Mouse (Mus musculus): ENCODE results near the gene Cd109. TPM values are rescaled to one million over a fixed set of nuclear protein-coding genes. Genes with fewer than 3 reads are reported as not detected.

Gene Cd109
- polyA plus RNA-seq (2015; fragmentation: Nextera tagmentation; extraction: Ambion mirVana) = 5.1 and 5.9 TPM in 2 replicates

DNA sequence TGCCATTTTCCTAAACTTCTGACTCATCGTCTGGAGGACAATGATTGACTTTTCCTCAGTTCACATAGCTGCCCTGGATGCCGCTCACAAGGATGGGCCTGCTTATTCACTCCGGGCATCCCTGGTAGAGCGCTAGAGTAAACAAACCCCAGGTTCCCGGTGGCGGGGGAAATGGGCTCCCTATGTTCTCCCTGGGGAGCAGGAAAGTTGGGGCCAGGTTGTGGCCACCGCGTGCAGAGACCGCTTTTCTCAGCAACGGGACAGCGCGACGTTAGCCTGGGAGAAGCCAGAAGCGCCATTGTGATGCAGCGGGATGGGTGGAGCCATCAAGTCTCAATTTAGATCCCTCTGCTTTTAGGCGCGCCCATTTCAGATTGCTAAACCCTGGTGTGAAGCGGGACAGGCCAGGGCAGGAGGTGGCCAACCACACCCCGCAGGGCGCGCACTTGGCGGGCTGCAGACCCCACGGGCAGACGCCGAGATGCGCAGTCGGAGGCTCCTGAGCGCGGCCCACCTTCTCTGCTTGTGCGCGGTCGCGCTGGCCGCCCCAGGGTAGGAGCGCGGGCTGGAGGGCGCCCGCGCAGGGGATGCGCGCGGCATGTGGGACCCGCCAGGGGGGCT is at the start of gene Cd109:
Gene Cd109 (plus strand): TSS at position 146 of the 621 bp plus-strand sequence.
- H3K4me2 ChIP-seq (replicated peaks) = peak within 1 kb of the TSS; percentile 95
- H3K27me3 ChIP-seq (replicated peaks) = peaks cover 22% of the 10 kb centered on the region
- H3K4me3 ChIP-seq (replicated peaks) = peak within 1 kb of the TSS; percentile 59
- H3K36me3 ChIP-seq = no peaks in the 10 kb centered on the region
- H3K9me3 ChIP-seq = no peaks in the 10 kb centered on the region
- H3K27ac ChIP-seq = no peak within 1 kb of the TSS
- peak; percentile 82 for ATAC-seq
- H3K4me1 ChIP-seq (replicated peaks) = 0 out of 2 replicates have a peak, but pooled peaks cover 4% of the 10 kb centered on the region
- peak within 1 kb of the TSS; percentile 58 for H3K9ac ChIP-seq
- under 1% methylated on average over 43 of the region's 43 CpGs for WGBS

DNA sequence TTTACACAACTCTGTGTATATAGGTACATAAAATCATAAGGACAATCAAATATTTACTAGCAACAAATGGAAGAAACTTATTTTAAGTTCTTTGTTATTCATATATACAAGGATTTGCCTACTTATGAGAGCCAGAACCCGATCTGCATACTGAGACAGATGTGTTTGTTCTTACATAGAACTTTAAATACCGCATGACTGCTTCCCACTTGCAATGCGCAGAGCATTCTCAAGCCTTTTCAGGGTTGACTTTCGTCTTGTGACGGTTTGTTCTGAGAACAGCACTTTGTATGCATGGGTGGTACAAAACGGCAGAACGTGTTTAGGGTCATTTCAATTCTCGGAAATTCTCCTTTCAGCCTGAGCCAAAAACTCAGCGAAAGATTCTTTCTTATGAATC is 45.4 kb upstream of the Cd109 start:
- 95% methylated on average over 9 of the region's 9 CpGs for WGBS
- Histone ChIP-seq H3K27me3 (replicated peaks) (no peaks in the 10 kb centered on the region), H3K36me3 (peaks cover 8% of the 10 kb centered on the region; the same call in 1 of the 2 replicates), H3K27ac (no peak overlapping the region), H3K4me2 (replicated peaks) (no peak overlapping the region), H3K4me3 (replicated peaks) (no peak overlapping the region), H3K9ac (no peak overlapping the region), H3K4me1 (replicated peaks) (no peaks in the 10 kb centered on the region), H3K9me3 (no peaks in the 10 kb centered on the region)
- ATAC-seq = no peak

DNA sequence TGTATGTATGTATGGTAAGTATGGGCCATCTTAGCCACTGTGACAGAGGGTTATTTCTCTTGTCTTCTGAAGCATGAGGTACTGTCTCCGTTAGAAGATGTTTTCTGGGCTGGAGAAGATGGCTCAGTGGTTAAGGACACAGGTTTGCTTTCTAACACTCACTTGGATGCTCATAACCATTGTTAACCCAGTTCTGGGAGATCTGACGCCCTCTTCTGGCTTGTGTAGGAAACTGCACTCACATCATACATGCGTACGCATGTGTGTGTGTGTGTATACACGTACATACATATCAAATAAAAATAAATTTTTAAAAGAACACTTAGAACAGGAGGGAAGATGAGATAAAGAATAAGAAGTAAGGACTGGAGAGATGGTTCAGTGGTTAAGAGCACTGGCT is 38.9 kb upstream of the Cd109 start:
- peaks cover 7% of the 10 kb centered on the region; the same call in 1 of the 2 replicates for H3K36me3 ChIP-seq

DNA sequence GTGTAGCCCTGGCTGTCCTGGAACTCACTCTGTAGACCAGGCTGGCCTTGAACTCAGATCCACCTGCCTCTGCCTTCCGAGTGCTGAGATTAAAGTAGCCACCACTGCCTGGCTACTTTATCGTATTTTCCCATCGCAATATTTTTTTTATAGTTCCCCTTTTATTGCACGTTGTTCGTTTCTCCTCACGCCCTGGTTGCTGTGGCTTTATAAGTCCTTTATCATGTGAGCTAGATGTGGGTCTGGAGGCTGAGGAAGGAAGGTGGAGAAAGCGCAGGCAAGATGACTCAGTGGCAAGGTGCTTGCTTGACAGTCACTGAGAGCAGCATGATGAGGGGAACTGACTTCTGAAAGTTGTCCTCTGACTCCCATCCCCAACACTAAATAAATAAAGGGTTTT is 36.5 kb upstream of the Cd109 start:
- Histone ChIP-seq H3K27ac (no peak overlapping the region), H3K4me2 (replicated peaks) (no peak overlapping the region), H3K9ac (no peak overlapping the region), H3K36me3 (peaks cover 7% of the 10 kb centered on the region; the same call in 1 of the 2 replicates), H3K4me1 (replicated peaks) (no peaks in the 10 kb centered on the region), H3K27me3 (replicated peaks) (no peaks in the 10 kb centered on the region), H3K4me3 (replicated peaks) (no peak overlapping the region), H3K9me3 (no peaks in the 10 kb centered on the region)
- ATAC-seq = peak; percentile 69
- WGBS = 70% methylated on average over 7 of the region's 7 CpGs

More for the DNA sequence above, 38.9 kb upstream of the Cd109 start:
- 86% methylated on average over 5 of the region's 5 CpGs for WGBS
- no peak overlapping the region for H3K27ac ChIP-seq
- H3K4me2 ChIP-seq (replicated peaks) = no peak overlapping the region
- no peaks in the 10 kb centered on the region for H3K9me3 ChIP-seq
- no peak for ATAC-seq
- H3K27me3 ChIP-seq (replicated peaks) = no peaks in the 10 kb centered on the region
- H3K4me3 ChIP-seq (replicated peaks) = no peak overlapping the region
- H3K4me1 ChIP-seq (replicated peaks) = no peaks in the 10 kb centered on the region
- no peak overlapping the region for H3K9ac ChIP-seq

DNA sequence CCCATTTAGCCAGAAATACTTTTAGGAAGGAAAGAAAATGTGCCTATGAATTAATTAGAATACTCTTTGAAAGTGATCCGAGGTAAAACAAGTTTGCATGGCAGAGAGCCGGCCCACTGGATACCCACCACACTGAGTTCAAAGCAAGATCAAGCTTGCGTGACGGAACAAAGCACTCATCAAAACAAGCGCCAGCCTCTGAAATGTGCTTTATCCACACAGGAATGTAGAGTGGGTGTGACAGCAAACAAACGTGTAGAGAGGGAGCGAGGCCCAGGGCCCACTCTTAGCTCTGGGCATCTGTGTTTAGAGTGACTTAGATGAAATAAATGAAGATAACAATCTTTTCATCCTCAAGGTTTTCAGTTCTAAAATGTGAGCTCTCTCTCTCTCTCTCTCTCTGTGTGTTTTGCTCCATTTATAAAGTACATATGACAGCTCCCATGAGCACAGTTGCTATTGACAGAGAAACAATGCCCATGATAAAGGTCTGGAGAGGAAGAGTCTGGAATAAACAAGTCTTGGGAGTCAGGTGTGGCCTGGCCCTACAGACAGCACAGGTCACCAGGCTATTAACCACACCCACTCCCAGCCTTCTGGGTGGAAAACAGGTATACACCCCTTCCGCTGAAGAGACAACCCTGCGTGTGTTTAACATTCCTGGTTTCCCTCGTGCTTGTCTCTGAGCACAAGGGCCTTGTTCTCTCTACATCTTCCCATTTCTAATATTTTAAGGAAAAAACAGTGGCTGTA is 35.5 kb upstream of the Cd109 start:
- Histone ChIP-seq H3K4me2 (replicated peaks) (no peak overlapping the region), H3K27me3 (replicated peaks) (no peaks in the 10 kb centered on the region), H3K27ac (no peak overlapping the region), H3K4me1 (replicated peaks) (no peaks in the 10 kb centered on the region), H3K9me3 (no peaks in the 10 kb centered on the region), H3K36me3 (peaks cover 7% of the 10 kb centered on the region; the same call in 1 of the 2 replicates), H3K9ac (no peak overlapping the region), H3K4me3 (replicated peaks) (no peak overlapping the region)
- peak; percentile 55 for ATAC-seq
- 54% methylated on average over 10 of the region's 10 CpGs for WGBS

GRCm38 (mm10) chr9:78587218-78587883 is 28.0 kb upstream of the Cd109 start:
- no peaks in the 10 kb centered on the region for H3K9me3 ChIP-seq
- H3K4me3 ChIP-seq (replicated peaks) = peak overlapping the region; percentile 72
- peak; percentile 46 for ATAC-seq
- H3K27me3 ChIP-seq (replicated peaks) = no peaks in the 10 kb centered on the region
- H3K27ac ChIP-seq = peak overlapping the region; percentile 68; the same call in 1 of the 2 replicates
- H3K9ac ChIP-seq = peak overlapping the region; percentile 67
- peaks cover 10% of the 10 kb centered on the region; the same call in 1 of the 2 replicates for H3K4me1 ChIP-seq (replicated peaks)
- H3K4me2 ChIP-seq (replicated peaks) = peak overlapping the region; percentile 68
- H3K36me3 ChIP-seq = no peaks in the 10 kb centered on the region
- under 1% methylated on average over 31 of the region's 31 CpGs for WGBS

- ATAC-seq = peak; percentile 97
- H3K4me3 ChIP-seq (replicated peaks) = peak within 1 kb of the TSS; percentile 72
- peak within 1 kb of the TSS; percentile 67 for H3K9ac ChIP-seq
- no peaks in the 10 kb centered on the region for H3K36me3 ChIP-seq
- peak within 1 kb of the TSS; percentile 68 for H3K4me2 ChIP-seq (replicated peaks)
- no peaks in the 10 kb centered on the region for H3K9me3 ChIP-seq
- peak within 1 kb of the TSS; percentile 68 for H3K27ac ChIP-seq
- peaks cover 10% of the 10 kb centered on the region; the same call in 1 of the 2 replicates for H3K4me1 ChIP-seq (replicated peaks)
- no peaks in the 10 kb centered on the region for H3K27me3 ChIP-seq (replicated peaks)
- 0% methylated on average over 27 of the region's 27 CpGs for WGBS
Measured at GRCm38 (mm10) chr9:78587914-78588313, 27.4 kb upstream of the Cd109 start, which contains the start of gene Slc17a5. TSS of gene Slc17a5 (minus strand) at chr9:78588041.

DNA sequence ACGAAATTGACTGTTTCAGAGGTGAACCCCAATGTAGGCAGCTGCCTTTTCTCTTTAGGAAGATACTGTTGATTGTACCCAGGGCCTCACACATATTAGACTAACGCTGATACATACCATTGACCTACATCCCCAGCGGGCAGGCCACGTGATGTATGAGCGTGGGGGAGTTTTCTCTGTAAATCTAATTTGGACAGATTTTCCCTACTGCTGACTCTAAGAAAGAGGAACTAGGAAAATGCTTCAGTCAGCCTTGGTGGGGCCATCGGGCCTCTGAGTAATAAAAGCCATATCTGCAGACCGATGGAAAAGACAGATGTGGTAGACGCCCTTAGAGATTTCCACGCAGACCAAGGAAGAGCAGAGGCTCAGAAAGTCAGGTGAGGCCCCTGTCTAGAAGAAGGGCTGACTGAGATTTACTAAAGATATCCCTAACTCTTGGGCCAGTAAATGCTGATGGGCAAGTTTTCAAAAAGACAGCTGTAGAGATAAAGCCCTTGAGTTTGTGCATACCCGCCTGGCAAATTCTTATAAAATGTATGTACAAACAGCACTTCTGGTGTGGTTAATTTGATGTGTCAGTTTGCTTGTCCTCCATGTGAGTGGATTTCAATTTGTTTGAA is 26.8 kb upstream of the Cd109 start:
- peak overlapping the region; percentile 68 for H3K4me2 ChIP-seq (replicated peaks)
- H3K36me3 ChIP-seq = no peaks in the 10 kb centered on the region
- no peaks in the 10 kb centered on the region for H3K9me3 ChIP-seq
- peak overlapping the region; percentile 72 for H3K4me3 ChIP-seq (replicated peaks)
- no peaks in the 10 kb centered on the region for H3K27me3 ChIP-seq (replicated peaks)
- peak overlapping the region; percentile 23; the same call in 1 of the 2 replicates for H3K9ac ChIP-seq
- peak; percentile 48 for ATAC-seq
- H3K4me1 ChIP-seq (replicated peaks) = peaks cover 10% of the 10 kb centered on the region; the same call in 1 of the 2 replicates
- H3K27ac ChIP-seq = peak overlapping the region; percentile 48; the same call in 1 of the 2 replicates
- WGBS = 52% methylated on average over 10 of the region's 10 CpGs

- no peak for ATAC-seq
- Histone ChIP-seq H3K27ac (no peak overlapping the region), H3K27me3 (replicated peaks) (no peaks in the 10 kb centered on the region), H3K4me3 (replicated peaks) (no peak overlapping the region), H3K9ac (no peak overlapping the region), H3K9me3 (no peaks in the 10 kb centered on the region), H3K36me3 (no peaks in the 10 kb centered on the region), H3K4me2 (replicated peaks) (no peak overlapping the region), H3K4me1 (replicated peaks) (peaks cover 8% of the 10 kb centered on the region; the same call in 1 of the 2 replicates)
- WGBS = 97% methylated on average over 2 of the region's 2 CpGs
Measured at GRCm38 (mm10) chr9:78590471-78590870, 24.9 kb upstream of the Cd109 start.

- no peak overlapping the region for H3K4me2 ChIP-seq (replicated peaks)
- H3K36me3 ChIP-seq = no peaks in the 10 kb centered on the region
- no peaks in the 10 kb centered on the region for H3K4me1 ChIP-seq (replicated peaks)
- no peak overlapping the region for H3K4me3 ChIP-seq (replicated peaks)
- no peak overlapping the region for H3K9ac ChIP-seq
- 77% methylated on average over 3 of the region's 3 CpGs for WGBS
- no peak overlapping the region for H3K27ac ChIP-seq
- H3K9me3 ChIP-seq = no peaks in the 10 kb centered on the region
- no peak for ATAC-seq
- no peaks in the 10 kb centered on the region for H3K27me3 ChIP-seq (replicated peaks)
Measured at GRCm38 (mm10) chr9:78595257-78595656, 20.1 kb upstream of the Cd109 start.

GRCm38 (mm10) chr9:78595769-78596555 is 19.4 kb upstream of the Cd109 start:
- Histone ChIP-seq H3K36me3 (no peaks in the 10 kb centered on the region), H3K27ac (no peak overlapping the region), H3K4me1 (replicated peaks) (no peaks in the 10 kb centered on the region), H3K27me3 (replicated peaks) (no peaks in the 10 kb centered on the region), H3K4me2 (replicated peaks) (no peak overlapping the region), H3K9me3 (no peaks in the 10 kb centered on the region), H3K9ac (no peak overlapping the region), H3K4me3 (replicated peaks) (no peak overlapping the region)
- 88% methylated on average over 18 of the region's 18 CpGs for WGBS
- no peak for ATAC-seq

Data from intestine, embryonic 15.5 days (tissue).